Mouse (Mus musculus) erythroblast, adult 5-6 weeks (primary cell): Measurements from ENCODE around the gene Syne1. TPM values are rescaled to one million over a fixed set of nuclear protein-coding genes. Genes with fewer than 3 reads are reported as not detected.

Experiments used
- ATAC-seq: replicated peaks from 2 replicates; pipeline ENCODE4 v1.8.0; 2016; ENCODE audit warnings: moderate number of reproducible peaks, mild to moderate bottlenecking, moderate TSS enrichment, inconsistent platforms; ENCODE audit not compliant: poor library complexity, low FRiP score, severe bottlenecking
- total RNA-seq, 2 experiments: library from RNA; stranded (forward) in 1 of 2; stranded (reverse) in 1 of 2; fragments of 150-400 nt in 1 of 2; fragments of 200-764, 138-1000 nt in 1 of 2; gene quantifications; 2 replicates each; pipeline versions ENCODE4 v1.2.3 to v1.2.4; 2015 to 2017; ENCODE audit warnings: low replicate concordance in 2 of 2

Syne1 gene
- 50.5 and 51.4 TPM in 2 replicates for total RNA-seq (2015; ENCODE audit: low replicate concordance)
- 49.9 and 54.9 TPM in 2 replicates for total RNA-seq (2017; ENCODE audit: low replicate concordance)

DNA sequence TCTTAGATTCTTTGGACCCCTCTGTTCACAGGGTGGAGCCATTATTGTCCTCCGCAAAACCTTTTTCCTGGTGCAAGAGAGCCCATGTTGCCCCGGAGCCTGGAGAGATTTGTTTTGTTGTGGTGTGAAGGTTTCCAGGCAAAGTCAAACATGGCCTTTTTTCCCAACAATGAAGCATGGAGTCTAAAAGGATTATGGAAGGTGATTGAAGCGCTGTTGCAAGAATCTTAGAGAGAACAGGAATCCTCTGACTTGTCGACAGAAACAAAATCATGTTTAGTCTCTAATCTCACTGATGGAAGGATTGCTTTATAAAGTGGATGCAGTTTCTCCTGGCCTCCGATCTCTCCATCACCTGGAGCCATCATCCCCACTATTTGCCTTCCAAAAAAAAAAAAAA is at the start of gene Syne1:
Gene Syne1 (minus strand): TSS at position 101 of the 400 bp plus-strand sequence.
- ATAC-seq, result no peak

DNA sequence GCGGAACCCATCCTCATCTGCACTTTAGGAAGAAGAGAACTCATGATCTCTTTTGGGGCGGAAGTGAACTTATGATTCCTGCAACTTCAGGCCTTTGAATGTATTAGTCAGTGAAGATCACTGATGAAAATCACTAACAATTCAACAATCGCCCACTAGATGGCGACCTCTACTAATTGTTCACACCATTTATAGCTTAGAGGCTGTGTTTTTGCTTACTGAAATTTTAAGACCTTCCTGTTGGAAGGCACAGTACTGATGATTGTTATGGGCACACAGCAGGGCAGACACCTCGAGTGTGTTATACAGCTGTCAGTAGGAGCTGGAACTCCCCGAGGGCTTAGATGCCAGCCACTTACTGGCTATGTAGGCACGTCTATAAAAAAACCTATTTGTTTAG is 48.8 kb upstream of the Syne1 start:
- peak; percentile 69 for ATAC-seq

DNA sequence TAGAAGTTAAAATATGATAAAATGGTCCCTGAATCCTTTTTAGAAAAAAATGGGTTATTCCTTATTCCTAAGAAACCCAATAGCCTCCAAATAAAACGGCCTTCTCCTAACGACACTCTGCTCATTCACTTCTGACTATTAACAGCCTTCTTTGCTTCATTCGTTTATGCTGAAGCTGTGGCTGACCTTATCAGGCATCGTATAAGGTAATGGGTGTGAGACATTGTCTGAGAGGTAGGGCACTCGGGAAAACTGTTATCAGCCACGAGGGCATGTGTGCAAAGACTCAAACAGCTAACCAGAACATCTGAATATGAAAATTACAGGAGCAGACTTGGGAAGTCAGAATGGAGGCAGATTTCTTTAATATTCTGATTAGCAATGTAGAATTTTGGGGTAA is 45.3 kb upstream of the Syne1 start:
- ATAC-seq, result no peak

DNA sequence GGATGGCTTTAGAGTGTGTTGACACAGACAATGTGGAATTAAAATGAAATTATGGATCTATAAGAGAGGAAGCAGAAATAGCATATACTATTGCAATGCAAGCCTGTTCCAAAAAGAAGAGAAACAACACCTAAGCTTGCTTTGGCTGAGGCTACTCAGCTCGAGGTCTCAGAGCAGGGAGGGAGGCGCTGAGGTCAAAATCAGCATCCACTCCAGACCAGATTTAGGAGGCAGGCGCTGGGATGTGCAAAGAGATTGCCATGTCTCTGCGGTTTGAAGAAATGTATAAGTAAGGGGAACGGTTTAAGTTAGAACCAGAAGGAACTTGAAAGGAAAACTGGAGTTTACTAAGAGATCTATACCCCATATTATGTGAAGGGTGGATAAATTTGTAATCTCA is 43.2 kb upstream of the Syne1 start:
- no peak for ATAC-seq

DNA sequence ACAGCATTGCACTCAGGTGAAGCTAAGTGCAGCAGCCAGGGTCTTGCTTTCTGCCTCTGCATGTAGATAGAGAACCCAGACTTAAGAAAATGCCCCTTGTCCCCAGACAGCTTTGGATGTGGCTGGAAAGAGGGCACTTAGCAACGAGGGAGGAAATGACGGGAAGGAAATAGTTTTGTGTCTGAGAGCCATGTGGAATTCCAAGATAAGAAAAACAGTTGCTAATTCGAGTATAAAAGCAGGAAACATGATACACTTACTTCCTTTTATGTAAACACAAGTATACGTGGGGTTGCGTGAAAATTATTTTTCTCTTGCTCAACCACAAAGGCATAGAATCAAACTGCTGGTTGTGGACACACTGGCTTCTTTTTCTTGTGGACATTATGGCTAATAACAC is 42.2 kb upstream of the Syne1 start, which contains the start of gene Myct1:
Gene Myct1 (plus strand): TSS at position 312 of the 400 bp plus-strand sequence.
- no peak for ATAC-seq

DNA sequence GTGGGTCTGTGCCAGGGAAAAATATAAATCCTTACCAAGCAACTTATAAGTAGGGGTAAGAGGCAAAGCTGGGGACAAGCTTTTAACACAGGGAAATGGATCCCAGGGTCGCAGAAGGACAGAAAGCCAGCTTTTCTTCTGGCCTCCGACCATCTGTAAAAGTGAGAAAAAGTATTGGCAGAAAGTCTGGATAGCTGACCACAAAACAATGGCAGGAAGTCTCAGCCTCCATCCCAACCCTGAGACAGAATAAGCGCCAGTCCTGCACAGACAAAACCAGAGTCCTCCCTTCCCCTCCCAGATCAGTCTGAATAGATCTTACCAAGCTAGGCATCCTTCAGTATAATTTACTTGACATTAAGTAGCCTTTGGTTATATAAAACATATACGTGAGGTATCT is 40.7 kb upstream of the Syne1 start:
- ATAC-seq, result no peak

DNA sequence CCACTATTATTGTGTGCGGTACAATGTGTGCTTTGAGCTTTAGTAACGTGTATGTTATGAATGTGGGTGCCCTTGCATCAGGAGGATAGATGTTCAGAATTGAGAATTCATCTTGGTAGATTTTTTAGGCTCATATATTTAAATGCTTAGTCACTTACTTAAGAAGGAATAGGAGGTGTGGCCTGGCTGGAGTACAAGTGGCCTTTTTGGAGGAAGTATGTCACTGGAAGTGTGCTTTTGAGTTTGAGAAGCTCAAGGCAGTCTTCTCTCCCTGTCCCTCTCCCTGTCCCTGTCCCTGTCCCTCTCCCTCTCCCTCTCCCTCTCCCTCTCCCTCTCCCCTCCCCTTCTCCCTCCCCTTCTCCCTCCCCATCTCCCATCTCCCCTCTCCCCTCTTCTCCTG is 39.8 kb upstream of the Syne1 start:
- ATAC-seq, result no peak

DNA sequence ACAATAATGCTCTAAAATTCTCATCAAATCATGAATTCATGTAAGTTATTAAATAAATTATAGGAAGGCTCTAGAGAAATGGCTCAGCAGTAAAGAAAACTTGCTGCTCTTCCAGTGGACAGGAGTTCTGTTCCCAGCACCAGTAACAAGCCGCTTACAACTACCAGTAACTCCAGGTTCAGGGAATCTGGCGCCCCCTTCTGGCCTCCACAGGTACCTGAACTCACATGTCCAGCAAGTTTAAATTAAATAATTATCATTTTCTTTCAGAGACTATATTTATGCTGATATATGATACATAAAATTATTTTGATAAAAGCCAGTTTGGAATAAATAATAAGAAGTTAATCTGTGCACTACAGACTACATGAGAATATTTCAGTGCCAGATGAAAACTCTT is 22.0 kb upstream of the Syne1 start:
- ATAC-seq, result no peak

DNA sequence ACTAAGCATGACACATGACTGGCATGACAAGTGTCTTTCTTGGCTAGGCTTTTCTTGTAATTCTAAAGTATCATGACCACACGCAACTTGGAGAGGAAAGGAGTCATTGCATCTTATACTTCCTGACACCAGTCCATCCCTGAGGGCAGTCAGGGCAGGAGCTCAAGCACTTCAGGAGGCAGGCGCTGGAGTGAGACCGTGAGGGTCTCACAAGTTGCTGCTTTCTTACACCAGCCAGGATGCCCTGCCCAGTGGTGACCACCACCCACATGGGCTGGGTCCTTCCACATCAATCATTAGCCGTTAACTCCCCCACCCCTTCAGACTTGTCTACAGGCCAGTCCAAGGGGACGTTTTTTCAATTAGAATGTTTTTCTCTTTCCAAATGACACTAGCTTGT is 20.1 kb upstream of the Syne1 start:
- no peak for ATAC-seq

DNA sequence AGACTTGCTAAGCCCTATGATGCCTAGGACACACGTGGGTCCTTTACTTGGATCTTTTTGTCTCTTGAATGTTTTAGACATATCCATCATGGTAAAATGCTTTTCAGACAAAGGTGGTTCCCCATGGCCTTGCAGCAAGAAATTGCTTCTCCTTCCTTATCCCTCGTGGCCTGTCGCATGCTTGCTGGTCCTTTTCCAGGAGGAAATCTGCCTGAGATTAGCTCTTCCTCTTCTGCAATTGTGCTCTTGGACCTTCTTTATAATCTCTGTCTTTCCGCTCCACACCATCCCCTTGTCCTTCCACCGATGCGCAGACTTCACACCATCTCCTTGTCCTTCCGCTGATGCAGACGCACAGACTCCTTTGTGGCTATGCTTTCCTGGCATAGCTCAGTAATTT is 18.8 kb upstream of the Syne1 start:
- no peak for ATAC-seq

DNA sequence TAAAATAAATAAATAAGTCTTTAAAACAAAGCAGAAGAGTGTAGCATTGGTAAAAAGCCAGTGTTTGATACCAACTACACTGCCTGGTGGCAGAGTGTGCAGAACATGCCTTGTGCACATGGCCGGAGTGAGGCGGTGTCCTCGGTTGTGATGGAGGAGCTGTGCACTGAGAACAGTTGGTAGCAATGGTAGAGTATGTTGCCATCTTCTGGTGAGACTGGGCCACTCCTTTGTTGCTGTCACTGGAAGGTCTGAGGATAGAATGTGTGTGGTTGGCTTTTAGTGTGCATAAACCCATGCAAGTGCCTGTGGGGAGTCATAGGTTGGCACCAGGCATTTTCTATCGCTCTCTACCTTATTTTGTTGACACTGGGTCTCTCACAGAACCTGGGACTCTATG is 17.7 kb upstream of the Syne1 start:
- ATAC-seq, result no peak

DNA sequence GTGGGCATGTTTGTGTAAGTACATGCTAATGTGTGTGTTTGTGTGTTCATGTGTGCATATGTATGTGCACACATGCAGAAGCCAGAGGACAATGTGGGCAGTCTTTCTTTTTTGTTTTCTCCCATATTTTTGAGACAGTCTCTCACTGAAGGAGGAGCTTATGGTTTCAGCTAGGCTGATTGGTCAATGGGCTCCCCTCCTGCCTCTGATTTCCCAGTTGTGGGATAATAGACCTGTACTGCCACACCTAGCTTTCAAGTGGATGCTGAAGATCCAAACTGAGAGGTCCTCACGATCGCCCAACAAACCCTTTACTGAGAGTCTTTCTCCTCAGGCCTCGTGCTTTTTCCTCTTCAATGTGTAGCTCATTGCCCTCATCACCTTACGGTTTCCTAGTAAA is 10.4 kb upstream of the Syne1 start:
- ATAC-seq, result no peak

DNA sequence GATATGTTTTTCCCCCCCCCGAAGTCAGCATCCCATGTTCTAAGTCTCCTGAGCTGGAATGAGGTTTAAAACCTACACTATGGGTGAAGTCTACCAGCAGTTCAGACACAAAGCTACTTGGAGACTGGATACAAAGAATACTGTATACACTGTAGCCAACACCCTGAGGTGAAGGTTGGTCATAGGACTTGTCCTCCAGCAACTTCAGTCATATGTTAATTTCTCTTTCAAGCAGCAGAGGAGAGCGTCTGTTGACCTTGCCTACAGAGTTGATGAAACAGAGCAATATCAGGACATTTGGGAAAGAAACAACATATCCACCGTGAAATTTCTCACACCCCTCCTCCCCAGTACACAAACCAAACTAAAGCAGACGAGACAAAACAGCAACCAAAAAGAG is 9.2 kb upstream of the Syne1 start:
- no peak for ATAC-seq

DNA sequence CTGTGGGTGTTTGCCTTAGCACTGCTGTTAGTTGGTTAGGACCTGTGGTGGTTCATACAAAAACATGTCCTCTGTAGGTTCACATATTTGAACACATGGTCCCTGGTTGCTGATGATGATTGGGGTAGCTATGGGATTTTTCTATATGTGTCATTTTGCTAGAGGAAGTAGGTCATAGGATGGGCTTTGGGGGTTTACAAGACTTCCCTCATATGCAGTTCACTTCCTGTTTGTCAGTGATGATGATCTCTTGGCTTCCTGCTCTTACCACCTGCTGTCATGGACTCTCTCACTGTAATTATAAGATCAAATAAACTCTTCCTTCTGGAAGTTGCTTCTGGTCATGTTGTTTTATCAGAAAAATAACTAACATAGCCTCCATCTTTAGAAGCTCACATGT is 7.5 kb upstream of the Syne1 start:
- no peak for ATAC-seq

DNA sequence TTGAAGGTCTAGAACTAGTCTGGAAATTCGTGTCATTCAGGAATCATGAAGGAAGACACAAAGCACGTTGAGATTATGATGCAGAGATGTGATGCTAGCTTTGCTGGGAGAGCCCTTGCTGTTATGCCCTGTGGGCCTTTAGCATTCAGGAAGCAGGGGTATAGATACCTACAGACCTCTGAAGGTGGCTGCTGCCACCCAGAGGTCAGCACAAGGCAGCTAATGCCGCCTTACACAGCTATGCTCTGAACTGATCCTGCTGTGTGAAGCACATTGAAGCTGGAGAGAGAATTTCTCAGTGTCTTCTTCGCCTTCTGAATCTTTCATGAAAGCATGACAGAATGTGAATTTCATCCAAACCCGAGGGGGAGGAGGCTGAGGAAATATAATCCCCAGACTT is 3.7 kb upstream of the Syne1 start:
- ATAC-seq, result no peak

DNA sequence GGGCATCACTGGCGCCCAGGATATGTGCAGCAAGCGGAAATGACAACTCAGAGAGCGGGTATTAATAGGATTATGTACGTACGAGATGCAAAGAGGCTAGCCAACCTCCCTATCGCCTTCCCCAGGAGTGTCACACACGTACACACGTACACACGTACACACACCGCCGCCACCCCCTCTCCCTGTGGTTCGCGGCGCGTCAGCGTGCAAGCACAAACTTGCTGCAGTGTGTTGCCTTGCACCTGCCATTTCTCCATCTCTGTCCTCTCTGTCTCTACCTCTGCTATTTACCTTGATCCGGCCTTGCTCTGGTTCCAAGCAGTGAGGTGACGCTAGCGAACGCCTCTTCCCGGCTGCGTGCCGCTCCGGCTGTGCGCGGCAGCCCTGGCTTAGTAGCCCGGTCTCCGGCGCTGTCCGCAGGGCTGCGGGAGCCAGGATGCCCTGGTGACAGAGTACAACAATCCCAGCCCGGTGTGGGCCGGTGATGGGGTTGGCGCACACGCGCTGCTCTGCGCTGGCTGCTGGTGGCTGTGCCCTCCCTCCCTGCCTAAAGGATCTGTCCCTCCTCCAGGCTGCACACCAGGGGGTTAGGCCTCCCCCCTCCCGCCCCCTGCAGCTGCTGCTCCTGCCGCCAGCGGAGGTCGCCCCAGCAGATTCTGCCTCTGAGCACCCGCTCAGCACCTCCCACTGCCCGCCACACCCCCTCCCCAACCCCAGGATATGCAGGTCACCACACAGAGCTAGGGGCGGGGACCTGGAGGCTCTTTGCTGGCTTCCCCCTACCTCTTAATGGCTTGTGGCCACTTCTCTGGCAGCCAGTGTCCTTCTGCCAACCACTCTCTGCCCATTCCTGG is 887 bp downstream of the Syne1 start:
- ATAC-seq, result no peak

DNA sequence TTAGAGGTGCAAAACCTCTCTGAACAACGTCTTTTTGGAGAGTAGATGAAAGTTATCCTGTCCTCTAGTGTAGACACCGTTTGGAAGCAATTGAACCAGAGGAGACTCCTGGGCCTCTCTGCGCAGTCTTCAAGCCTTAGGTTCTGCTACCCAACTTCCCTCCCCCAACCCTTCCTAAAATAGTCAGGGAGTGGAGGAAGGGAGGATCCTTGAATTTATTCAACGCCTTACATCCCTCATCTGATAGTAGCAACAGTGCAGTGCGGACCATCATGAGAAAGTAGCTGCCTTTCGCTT is 1.5 kb downstream of the Syne1 start:
- no peak for ATAC-seq

DNA sequence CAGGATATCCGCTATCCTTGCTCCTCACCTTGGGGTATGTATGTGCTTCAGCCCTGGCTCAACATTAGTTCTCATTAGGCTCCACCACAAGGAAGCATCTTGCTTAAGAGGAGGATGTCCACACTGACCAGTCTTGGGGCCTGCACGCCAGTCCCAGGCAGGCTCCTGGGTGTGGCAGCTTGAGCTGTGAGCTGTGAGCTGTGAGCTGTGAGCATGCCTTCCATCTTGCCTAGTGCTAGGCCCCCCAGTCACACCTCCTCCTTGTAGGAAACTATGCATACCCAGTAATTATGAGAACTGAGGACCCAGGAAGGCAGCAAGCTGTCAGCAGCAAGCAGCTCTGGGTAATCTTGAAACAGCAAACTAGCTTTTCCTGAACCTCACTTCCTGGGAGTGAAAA is 2.6 kb downstream of the Syne1 start:
- no peak for ATAC-seq

DNA sequence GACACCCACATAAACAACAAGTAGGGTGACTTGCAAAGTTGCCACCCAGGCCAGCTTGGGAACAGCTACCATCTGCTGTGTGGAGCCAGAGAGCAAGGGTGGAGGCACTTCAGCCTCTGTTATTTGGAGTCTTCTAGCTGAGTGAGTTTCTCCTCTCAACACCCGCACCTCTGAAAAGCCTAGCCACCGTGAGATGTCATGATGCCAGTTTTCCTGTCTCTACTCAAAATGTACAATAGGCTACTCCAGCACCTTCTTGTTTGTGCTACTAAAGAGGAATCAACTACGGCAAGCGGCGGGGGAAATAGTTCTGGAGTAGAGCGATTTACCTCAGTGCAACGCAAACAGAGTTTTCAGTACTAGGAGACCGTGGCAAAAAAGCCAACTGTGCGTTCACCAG is 3.5 kb downstream of the Syne1 start:
- ATAC-seq, result no peak

DNA sequence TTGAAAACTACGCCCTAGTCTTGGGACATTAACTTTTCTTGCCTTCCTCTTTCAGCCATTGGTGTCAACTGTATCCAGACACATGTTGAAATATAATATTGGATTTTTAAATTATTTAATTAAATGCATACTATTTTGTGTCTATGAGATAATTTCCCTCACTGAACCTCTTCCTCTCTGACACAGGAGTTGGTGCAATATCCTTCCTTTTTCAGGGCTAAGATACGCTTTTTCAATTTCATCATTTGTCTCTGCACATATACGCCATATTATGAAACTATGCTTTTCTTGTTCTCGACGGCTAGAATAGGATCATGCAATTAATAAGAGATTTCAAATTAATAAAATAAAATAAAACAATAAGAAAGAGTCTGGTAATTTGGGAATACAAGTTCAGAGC is 4.9 kb downstream of the Syne1 start:
- no peak for ATAC-seq

DNA sequence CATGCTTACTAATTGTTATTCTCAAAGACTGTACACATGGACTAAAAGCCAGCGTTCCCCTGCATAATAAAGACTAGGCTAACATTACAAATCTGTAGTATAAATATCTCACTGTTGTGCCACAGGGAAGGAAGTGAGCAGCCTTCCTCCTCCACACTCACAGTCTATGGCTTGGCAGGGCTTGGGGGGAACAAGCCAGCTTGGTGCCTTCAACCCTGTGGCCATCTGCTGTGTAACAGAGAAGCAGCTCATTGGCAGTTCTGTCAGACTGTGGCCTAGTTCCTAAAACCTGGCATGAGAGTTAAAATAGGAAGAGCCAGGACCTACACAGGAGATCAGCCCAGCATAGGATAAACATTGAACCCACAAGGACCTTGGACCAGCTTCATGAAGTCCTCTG is 23.0 kb downstream of the Syne1 start:
- no peak for ATAC-seq

DNA sequence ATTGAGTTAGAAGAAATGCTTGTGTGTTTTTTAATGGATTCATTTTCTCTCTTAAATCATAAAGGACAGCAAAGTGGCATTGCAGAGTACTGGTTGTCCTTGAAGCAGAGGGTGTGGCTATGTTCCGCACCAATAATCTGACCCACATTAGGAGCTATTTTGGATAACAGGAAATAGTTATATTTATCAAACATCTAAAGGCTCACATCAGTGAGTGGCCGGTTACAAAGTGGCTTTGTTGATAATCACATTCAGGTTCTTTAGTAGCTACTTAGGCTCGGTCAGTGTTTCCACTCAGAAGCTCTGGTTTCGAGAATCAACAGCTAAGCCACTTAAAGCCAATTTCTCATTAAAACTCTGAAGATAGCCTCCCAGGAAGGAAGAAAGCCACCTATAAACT is 23.6 kb downstream of the Syne1 start:
- no peak for ATAC-seq
